Mouse (Mus musculus): ENCODE results near the gene Ppard.
"Not testable (repeated sequence)": the region's sequence is repeated elsewhere in the genome, so short reads cannot be mapped to it uniquely, and the experiment has no call there.

Gene Ppard

DNA sequence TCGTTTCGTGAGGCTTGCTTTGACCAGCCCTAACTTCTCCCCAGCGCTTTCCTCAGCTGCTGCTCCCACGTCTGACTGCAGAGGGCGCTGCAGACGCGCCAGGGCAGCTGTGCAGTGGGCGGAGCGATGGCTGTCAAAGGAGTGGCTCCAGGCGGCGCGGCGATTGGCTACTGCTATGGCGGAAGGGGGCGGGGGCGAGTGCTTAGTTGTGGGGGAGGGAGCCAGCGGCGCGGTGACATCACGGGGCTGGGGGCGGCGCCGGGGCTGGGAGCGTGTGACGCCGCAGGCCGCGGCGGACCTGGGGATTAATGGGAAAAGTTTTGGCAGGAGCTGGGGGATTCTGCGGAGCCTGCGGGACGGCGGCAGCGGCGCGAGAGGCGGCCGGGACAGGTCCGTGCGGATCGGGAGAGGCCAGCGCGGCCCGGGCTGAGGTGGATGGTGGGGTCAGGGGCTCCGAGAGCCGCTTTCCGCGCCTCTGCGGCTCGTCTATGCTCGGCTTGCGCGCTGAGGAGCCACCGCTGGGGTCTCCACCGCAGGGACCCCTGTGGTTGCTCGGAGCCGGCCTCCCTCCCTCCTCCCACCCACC, at the start of gene Ppard:
Gene Ppard, plus strand, starts transcription at position 226 of the 586 bp plus-strand sequence.
- DNase-seq: peak; percentile 96 to 98

DNA sequence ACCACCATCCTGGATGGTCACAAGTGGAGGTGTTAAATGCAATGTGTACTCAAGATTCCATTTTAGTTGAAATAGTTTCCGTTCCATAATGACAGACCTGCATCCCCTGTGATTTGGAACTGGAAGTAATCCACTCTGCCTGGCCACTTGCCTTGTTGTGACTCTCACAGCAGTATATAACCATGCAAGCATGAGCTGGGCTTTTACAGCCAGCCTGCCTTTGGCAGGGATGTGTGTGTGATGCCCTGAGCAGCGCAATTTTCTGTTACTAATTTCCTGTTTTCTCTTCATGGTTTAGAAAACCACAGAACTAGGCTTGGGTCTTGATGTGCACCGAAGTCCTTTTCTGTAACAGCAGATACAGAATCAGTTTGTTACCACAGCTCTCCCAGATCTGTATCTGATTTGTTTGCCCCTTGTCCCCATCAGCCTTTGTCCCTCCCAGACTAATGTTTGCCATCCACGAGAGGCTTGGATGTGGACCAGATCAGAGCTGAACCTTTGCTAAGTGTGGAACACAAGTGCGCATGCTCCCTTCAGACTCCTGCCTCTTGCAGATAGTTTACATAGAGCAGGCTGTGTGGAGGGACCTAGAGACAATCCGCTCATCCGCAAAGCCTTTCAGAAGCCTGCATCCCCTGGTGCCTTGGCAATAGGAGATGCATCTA, 47.4 kb upstream of the Ppard start:
- DNase-seq: no peak

DNA sequence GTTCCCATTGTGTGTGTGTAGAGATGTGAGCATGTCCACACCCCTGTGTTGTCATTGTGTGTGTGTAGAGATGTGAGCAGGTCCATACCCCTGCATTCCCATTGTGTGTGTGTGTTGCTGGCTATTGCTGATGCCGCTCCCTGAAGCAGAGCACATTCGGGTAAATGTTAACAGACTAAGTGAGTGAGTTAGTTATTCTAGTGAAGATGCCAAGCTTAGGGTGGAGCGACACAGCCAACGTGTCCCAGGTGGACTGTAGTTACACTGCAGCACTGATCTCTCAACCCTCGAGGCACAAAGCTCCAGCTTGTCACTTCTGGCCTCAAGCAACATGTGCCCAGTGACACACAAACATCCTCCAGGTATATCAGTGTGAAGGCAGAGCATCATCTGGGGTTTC, 44.2 kb upstream of the Ppard start:
- no peak for DNase-seq

DNA sequence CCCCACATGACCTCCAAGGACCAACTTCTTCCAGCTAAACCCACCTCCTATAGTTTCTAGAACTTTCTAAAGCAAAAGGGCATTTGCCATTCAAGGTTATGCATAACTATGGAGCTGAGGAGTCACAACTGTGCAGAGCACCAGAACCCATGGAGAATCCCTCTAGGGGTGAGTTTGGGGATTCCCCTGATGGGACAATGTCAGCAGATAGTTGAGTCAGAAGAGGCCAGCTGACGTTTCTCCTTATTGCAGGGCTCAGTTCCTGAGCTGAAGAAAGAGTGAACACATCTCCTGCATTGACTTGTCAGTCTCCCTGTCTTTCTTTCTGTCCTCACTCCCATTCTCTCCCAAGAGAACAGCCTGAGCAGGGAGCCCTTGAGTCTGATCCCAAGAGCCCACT, 39.7 kb upstream of the Ppard start:
- no peak for DNase-seq

- DNase-seq: no peak
These were observed 38.9 kb upstream of the Ppard start for GRCm38 (mm10) chr17:28193559-28193958.

GRCm38 (mm10) chr17:28195033-28195432, 37.5 kb upstream of the Ppard start:
- DNase-seq: no peak

DNA sequence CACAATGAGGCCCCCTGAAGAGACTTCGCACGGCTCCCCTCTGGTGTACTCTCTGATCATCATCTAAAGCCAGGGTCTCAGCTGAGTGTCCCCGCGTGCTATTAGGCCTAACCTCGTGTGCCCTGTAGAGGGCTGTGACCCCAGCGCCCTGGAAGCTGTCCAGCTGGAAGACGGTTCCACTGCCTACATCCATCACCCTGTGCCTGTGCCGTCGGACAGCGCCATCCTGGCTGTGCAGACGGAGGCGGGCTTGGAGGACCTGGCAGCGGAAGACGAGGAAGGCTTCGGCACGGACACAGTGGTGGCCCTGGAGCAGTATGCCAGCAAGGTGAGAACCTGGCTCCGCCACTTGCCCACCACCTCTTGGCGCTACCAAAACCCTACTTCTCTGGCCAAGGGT, 34.9 kb upstream of the Ppard start:
- no peak for DNase-seq

DNA sequence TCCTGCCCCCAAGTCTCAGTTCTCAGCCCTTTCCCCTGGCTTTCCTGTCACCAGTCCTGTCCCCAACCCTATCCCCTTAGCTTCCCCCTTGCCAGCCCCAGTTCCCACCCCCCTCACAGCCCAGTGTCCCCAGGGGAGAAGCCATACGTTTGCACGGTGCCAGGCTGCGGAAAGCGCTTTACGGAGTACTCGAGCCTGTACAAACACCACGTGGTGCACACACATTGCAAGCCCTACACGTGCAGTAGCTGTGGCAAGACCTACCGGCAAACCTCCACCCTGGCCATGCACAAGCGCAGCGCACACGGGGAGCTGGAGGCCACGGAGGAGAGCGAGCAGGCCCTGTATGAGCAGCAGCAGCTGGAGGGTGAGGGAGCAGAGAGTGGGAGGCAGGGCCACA, 30.5 kb upstream of the Ppard start:
- no peak for DNase-seq

- DNase-seq: peak; percentile 39 to 66
These were observed 28.3 kb upstream of the Ppard start for GRCm38 (mm10) chr17:28204052-28204720.

DNA sequence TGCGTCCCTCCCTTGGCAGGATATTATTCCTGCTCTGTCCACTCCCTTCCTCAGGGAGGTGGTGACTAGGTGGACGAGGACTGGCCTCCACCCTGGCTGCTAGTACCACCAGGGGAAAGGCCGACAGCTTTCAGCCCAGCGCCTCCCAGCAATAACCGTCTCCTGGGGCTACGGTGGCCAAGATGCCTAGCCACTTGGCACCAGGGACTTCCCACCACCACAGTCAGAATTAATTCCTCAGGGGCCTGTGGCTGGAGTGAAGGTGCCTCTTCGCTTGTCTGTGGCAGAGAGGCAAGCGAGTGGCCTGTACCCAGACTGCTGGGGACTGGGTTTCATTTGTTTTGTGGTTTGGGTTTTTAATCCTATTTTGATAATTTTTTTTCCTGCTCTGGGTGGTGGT, 27.1 kb upstream of the Ppard start:
- no peak for DNase-seq

- no peak for DNase-seq
These were observed 25.4 kb upstream of the Ppard start for GRCm38 (mm10) chr17:28207092-28207491.

- peak; percentile 78 to 81 for DNase-seq
These were observed 24.7 kb upstream of the Ppard start, which contains the start of gene Def6 for GRCm38 (mm10) chr17:28207591-28208313. Gene Def6, plus strand, starts transcription at chr17:28207778.

DNA sequence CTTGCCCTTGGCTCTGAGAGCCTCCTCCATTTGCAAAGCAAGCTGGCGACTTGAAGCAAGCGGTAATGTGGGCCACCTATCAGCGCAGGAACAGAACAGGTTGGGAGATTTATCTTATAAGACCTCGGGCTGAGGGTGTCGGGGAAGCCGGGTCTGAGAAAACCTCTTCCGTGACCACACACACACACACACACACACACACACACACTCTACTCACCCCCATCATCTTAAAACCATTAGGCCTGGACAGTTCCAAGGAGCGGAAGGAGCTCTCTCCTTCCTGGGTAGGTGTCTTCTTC, 24.2 kb upstream of the Ppard start:
- DNase-seq: no peak

DNA sequence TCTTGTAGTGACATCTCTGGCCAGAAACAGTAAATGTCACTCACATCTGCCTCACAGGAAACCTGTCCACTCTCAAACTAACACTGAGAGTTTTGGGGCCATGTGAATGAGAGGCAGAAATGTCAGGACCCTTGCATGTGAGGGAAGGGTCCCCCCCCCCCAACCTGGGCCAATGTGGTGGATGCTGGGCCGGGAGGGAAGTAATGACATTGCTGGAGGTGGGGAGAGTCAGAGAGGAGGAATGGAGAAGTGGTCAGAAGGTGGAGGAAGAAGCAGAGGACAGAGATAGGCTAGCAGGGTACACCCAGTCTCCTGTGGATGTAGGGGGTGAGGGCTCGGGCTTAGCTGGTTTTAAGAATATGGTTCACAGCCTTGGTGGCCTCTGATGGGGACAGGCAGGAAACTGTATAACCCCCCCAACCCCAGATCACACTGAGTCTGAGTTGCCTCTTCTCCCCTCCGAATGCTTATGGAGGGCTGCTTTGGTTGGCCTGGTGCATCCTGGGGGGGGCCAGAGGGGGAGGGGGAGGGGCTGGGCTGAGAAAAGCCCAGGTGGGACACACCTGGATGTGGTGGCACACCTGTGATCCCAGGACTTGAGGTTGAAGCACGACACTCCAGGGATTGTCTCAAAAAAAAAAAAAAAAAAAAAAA, 22.9 kb upstream of the Ppard start:
- DNase-seq: peak in 1 of 2 experiments; percentile 10

- DNase-seq: peak; percentile 59 to 62
These were observed 20.6 kb upstream of the Ppard start for GRCm38 (mm10) chr17:28211921-28212341.

DNA sequence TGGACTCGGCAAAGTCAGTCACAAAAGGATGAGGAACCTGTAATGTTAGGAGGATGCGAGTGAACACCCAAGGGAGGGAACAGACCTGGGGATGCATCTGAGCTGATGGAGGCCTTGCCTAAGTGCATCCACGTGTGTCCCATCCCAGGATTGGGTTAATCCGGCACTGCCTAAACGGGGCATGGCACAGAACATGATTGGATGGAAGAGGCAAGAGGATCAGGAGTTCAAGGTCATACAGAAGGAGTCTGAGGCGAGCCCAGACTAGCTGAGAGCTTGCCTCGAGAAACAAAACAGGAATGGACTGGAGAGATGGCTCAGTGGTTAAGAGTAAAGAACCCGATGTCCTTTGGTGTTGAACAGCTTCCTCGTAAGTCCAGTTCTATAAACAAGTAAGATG, 20.1 kb upstream of the Ppard start:
- no peak for DNase-seq

DNA sequence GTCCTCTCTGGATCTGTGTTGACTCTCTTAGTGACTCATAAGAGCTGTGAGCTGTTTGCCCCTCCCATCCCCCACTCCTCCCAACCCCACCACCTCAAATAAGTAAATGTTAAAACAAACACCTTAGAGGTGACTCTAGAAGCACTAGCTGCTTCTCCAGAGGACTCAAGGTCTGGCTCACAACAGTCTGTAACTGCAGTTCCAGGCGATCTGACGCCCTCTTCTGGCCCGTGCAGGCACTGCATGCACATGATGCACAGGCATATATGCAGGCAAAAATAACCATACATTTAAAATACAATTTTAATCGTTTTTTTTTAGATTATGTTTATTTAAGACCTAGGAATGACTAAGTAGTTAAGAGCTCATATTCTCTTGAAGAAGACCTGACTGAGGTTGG, 19.3 kb upstream of the Ppard start:
- DNase-seq: no peak

DNA sequence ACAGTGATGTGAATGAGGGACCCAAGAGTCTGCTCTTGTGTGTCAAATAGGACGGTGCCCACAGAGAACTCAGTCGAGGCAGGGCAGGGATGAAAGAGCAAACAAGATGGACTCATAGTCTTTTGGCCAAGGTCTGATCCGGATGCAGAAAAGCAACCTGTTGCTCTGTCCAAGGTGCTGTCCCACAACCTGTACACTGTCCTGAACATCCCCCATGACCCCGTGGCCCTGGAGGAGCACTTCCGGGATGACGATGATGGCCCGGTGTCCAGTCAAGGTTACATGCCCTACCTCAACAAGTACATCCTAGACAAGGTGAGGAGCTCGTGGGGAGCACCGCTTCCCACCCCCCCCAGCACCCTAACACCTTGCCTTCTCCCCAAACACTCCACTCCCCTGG, 15.7 kb upstream of the Ppard start:
- DNase-seq: no peak

DNA sequence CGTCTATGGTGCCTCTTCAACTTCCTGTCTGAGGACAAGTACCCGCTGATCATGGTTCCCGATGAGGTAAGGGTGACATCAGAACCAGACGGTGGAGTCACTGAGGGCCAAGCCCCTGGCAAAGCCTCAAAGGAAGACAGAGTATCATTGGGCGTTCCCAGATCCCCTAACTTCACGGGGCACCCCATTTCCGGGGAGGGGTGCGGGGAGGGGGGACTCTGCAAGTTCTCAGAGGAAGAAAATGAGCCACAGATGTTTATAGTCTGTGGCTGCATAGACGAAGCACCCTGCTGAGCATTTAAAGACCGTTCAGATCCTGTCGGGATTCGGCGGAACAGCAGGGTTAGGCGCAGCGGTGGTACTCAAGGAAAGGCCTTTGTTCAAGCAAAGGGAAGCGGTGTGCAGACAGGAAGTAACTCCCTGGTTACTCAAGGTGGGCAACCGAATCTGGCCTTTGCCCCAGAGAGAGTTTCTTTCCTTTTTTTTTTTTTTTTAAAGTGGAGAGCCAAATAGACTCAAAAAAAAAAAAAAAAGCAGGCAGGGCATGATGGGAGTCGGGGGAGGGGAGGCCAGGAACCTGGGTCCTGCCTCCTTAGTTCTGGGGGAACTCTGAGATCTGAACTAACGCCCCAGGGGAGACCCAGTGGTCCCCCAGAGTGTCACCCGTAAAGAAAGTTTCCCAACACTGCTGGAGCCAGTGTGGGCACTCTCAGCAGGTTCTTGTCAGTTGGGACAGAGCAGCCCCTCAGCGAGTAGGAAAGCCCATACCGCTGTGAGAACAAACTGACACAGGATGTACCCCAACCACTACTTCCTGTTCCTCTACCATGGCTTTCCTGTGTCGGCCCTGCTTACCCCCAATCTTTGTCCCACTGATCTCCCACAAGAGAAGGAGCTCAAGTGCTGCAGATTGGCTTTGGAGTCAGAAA, 14.5 kb upstream of the Ppard start:
- peak; percentile 52 to 55 for DNase-seq

DNA sequence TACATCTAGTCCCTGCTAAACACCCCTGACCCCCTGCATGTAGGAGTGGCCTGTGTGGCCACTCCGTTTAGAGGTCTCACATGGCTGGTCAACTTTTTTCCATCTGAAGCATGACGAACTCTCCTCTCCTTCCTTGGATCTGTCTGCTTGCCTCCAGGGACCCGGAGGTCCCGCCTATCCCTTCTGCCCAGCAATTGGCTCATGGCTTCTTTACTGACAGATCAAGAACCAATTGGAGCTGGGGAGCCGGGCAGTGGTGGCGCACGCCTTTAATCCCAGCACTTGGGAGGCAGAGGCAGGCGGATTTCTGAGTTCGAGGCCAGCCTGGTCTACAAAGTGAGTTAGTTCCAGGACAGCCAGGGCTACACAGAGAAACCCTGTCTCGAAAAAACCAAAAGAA, 10.0 kb upstream of the Ppard start:
- not testable (repeated sequence) for DNase-seq

GRCm38 (mm10) chr17:28223561-28224391, 8.7 kb upstream of the Ppard start:
- peak; percentile 82 to 91 for DNase-seq

Data from spleen, adult 18-20 months (tissue).